Mouse (Mus musculus): ENCODE measurements at regions not wholly inside any gene's neighbourhood (a gene's known extent, or its start where the extent isn't known, plus 50 kb on each side); places are given as distances from the start of the nearest gene placed in this dataset.

- no peak for DNase-seq (ENCODE audit: low spot score)
Measured at GRCm38 (mm10) chr15:93646820-93647219, 51.1 kb upstream of the Prickle1 start.

- no peak for DNase-seq (ENCODE audit: low spot score)
Measured at GRCm38 (mm10) chr15:93645950-93646349, 50.3 kb upstream of the Prickle1 start.
